Mouse (Mus musculus) left cerebral cortex, adult 9 months (tissue): Measurements from ENCODE around the gene Tmem254b.
"Not testable (repeated sequence)": the region's sequence is repeated elsewhere in the genome, so short reads cannot be mapped to it uniquely, and the experiment has no call there.

Experiments
- DNase-seq, 2 experiments: peaks; one replicate each; pipeline ENCODE4 v3.0.0; 2022; ENCODE audit warnings: low spot score in 2 of 2

The Tmem254b gene

DNA sequence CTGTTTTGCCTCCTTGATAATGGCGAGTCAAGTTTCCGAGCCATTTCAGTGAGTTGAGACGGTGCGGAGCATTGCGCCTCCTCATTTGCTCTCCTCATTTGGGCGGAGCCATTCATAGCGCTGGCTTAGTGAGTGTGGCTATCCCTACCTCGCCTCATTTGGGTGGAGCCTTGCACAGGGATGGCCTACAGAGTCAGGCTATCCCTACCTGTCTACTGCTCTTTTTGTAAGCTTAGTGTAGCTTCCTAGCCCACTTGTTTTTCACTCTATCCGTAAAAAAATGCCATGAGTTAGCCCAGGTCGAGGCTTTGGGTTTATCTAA is at the start of gene Tmem254b:
TSS of gene Tmem254b (minus strand) at position 116 of the 322 bp plus-strand sequence.
- not testable (repeated sequence) for DNase-seq

- not testable (repeated sequence) for DNase-seq
These were observed 30.3 kb upstream of the Tmem254b start for GRCm38 (mm10) chr14:26237183-26237582.

DNA sequence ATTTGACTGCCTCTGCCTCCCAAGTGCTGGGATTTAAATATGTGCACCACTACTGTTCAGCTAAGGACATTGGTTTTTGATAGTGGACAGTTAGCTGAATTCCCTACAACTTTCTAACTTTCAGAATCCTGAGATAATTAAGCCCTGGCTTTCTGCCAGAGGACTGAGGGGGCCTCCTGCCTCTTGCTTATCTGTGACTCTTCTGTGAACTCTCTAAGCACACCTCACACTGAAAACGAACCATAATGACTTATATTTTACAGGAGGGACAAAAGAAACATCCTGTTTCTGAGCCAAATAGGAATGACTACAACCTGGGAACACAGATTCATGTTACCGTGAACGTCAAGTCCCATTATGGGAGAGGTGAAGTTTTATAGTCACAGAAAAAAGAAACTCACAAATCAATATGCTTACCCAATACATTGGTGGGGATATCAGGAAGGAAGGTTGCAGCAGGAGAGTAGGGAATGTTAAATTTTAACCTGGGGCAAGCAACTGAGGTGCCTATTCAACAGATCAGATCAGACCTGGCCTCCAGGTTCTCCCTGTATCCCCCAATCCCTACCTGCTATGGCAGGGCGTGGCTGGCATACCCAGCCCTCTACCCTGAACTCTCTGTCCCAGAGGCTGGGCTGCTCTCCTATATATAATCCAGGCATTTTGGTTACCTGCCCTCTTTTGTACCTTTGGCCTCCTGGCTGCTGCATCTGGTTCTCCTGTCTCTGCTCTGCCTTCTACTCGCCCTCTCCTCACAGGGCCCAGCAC is 9.6 kb upstream of the Tmem254b start:
- DNase-seq: not testable (repeated sequence)

GRCm38 (mm10) chr14:26206197-26206925 is 480 bp downstream of the Tmem254b start:
- not testable (repeated sequence) for DNase-seq

- DNase-seq: not testable (repeated sequence)
These were observed 9.0 kb downstream of the Tmem254b start for GRCm38 (mm10) chr14:26197851-26198250.

DNA sequence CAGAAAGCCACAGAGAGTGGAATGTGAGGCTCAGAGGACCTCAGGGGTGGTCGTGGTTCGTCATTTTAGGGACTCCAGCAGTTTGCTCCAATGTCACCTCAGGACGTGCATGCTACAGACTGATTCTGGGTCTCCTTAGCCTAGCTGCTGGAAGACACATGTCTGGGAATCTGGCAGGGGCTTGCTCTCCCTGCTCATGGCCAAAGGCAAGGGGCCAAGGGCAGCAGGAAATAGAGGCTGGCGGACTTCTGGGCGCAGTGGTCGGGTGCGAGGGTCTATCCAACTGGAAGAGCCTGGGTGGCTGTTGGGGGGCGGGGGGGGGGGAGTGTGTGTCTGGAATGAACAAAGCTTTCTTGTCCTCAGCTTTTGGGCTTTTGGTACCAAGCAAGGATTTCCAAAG is 18.5 kb downstream of the Tmem254b start:
- DNase-seq: not testable (repeated sequence)

- DNase-seq: not testable (repeated sequence)
These were observed 20.2 kb downstream of the Tmem254b start for GRCm38 (mm10) chr14:26186638-26187037.

GRCm38 (mm10) chr14:26182380-26182779 is 24.5 kb downstream of the Tmem254b start, which contains the start of gene Plac9b:
Plac9b (minus strand) TSS chr14:26182480.
- DNase-seq: not testable (repeated sequence)

GRCm38 (mm10) chr14:26181660-26182059 is 25.2 kb downstream of the Tmem254b start:
- DNase-seq: not testable (repeated sequence)

- DNase-seq: not testable (repeated sequence)
These were observed 31.8 kb downstream of the Tmem254b start for GRCm38 (mm10) chr14:26175028-26175427.

DNA sequence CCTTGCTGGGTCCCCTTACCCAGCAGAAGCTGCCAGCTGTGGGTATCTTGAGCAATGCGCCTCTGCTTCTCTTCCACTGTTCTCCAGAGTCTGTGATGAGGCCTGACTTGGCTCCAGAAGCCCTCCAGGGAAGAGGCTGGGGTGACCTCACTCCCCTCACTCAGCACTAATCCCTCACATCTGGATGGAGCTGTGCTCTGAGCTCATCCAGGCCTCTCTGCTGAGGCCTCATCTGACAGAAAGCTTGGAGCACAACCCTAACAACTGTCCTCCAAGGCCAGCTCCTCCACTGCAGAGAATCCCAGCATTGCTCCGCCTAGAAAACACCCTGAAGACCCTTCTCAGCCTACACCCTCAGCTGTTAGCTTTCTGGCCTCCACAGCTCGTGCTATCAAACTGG is 32.9 kb downstream of the Tmem254b start:
- not testable (repeated sequence) for DNase-seq

DNA sequence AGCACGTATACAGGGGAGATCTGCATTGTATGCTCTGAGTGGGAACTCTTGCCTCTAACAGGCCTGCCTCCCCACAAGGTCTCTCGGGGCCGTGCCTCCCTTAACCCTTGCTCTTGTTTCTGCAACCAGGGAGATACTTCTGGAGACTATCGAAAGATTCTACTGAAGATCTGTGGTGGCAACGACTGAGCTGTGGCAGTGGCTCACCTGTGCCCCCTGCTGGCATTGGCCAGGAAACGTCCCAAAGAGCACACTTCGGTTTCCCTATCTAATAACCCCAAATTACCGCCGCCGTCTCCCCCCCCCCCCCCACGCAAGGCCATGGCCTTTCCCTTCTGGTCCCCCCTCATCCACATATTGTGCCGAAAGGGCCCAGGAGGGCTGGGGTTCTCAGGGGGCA is 41.6 kb downstream of the Tmem254b start:
- DNase-seq: not testable (repeated sequence)

- not testable (repeated sequence) for DNase-seq
These were observed 44.4 kb downstream of the Tmem254b start for GRCm38 (mm10) chr14:26162423-26162822.

- DNase-seq: not testable (repeated sequence)
These were observed 45.7 kb downstream of the Tmem254b start for GRCm38 (mm10) chr14:26161156-26161555.

GRCm38 (mm10) chr14:26156032-26156431 is 50.8 kb downstream of the Tmem254b start:
- DNase-seq: not testable (repeated sequence)
